Mouse (Mus musculus): ENCODE measurements around the gene Chpf2. TPM values are rescaled to one million over a fixed set of nuclear protein-coding genes. Genes with fewer than 3 reads are reported as not detected.

The Chpf2 gene
- polyA plus RNA-seq, 1 experiment from 2014 or later = 20.1 TPM

- Histone ChIP-seq H3K27me3 (peaks cover 24% of the 10 kb centered on the region), H3K27ac (no peak overlapping the region), H3K9ac (replicated peaks) (no peak overlapping the region), H3K4me2 (no peak overlapping the region), H3K4me3 (replicated peaks) (no peak overlapping the region), H3K9me3 (no peaks in the 10 kb centered on the region), H3K36me3 (peaks cover 83% of the 10 kb centered on the region), H3K4me1 (replicated peaks) (peaks cover 33% of the 10 kb centered on the region)
- no peak for ATAC-seq (ENCODE audit: insufficient number of reproducible peaks, insufficient read depth, low FRiP score, low TSS enrichment, low read depth)
- 67% methylated on average over 21 of the region's 21 CpGs for WGBS
These were observed 6.1 kb downstream of the Chpf2 start for GRCm38 (mm10) chr5:24592471-24593160.

DNA sequence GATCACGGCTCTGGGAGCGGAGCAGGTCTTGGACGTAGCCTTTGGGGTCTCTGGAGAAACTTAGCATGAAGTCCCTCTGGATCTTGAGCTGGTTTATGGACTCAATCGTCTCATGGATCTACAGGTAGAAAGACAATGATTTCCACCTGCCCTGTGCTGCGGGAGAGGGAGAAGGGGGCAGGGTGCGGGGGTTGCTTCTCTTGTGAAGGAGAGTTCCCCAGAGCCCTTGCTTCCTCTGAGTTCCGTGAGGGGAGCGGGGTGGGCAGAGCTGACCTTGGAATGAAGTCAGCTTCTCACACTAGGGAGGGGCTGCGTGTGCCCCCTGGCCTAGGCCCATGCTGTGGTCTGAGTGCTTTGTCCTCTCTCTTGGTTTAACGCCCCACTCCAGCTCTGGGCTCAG is 6.7 kb downstream of the Chpf2 start:
- WGBS = 83% methylated on average over 10 of the region's 10 CpGs
- peaks cover 32% of the 10 kb centered on the region for H3K4me1 ChIP-seq (replicated peaks)
- H3K36me3 ChIP-seq = peaks cover 81% of the 10 kb centered on the region
- no peak overlapping the region for H3K4me3 ChIP-seq (replicated peaks)
- no peak overlapping the region for H3K9ac ChIP-seq (replicated peaks)
- no peak for ATAC-seq (ENCODE audit: insufficient number of reproducible peaks, insufficient read depth, low FRiP score, low TSS enrichment, low read depth)
- no peaks in the 10 kb centered on the region for H3K9me3 ChIP-seq
- H3K27ac ChIP-seq = no peak overlapping the region
- peaks cover 29% of the 10 kb centered on the region for H3K27me3 ChIP-seq
- no peak overlapping the region for H3K4me2 ChIP-seq

GRCm38 (mm10) chr5:24593928-24594327 is 7.4 kb downstream of the Chpf2 start:
- Histone ChIP-seq H3K4me2 (no peak overlapping the region), H3K9me3 (no peaks in the 10 kb centered on the region), H3K27me3 (peaks cover 36% of the 10 kb centered on the region), H3K4me3 (replicated peaks) (no peak overlapping the region), H3K27ac (no peak overlapping the region), H3K36me3 (peaks cover 74% of the 10 kb centered on the region), H3K9ac (replicated peaks) (no peak overlapping the region), H3K4me1 (replicated peaks) (peaks cover 36% of the 10 kb centered on the region)
- WGBS = 68% methylated on average over 10 of the region's 10 CpGs
- no peak for ATAC-seq (ENCODE audit: insufficient number of reproducible peaks, insufficient read depth, low FRiP score, low TSS enrichment, low read depth)

- peaks cover 40% of the 10 kb centered on the region for H3K27me3 ChIP-seq
These were observed 7.8 kb downstream of the Chpf2 start for GRCm38 (mm10) chr5:24594346-24594745.

DNA sequence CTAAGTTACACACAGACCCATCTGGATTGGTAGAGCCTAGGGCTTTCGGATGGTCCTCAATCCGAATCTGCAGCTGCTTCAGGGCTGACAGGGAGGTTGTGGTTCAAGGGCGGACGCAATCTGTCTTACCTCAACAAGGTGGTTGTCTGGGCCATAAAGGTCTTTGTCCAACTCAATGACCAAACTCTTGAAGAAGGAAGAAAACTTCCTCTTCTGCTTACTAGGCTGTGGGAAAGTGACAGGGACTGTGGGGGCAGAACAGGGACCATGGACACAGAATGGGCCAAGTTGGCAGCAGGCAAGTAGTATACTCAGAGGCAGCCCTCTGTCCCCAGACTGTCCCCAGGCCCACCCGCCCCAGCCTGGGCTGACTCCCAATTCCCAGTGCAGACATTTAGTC is 8.7 kb downstream of the Chpf2 start:
- Histone ChIP-seq H3K4me3 (replicated peaks) (no peak overlapping the region), H3K27me3 (peaks cover 46% of the 10 kb centered on the region), H3K9ac (replicated peaks) (no peak overlapping the region), H3K36me3 (peaks cover 61% of the 10 kb centered on the region), H3K27ac (no peak overlapping the region), H3K4me1 (replicated peaks) (peaks cover 47% of the 10 kb centered on the region), H3K9me3 (no peaks in the 10 kb centered on the region), H3K4me2 (no peak overlapping the region)
- no peak for ATAC-seq (ENCODE audit: insufficient number of reproducible peaks, insufficient read depth, low FRiP score, low TSS enrichment, low read depth)
- 90% methylated on average over 5 of the region's 5 CpGs for WGBS

More at GRCm38 (mm10) chr5:24594346-24594745, 7.8 kb downstream of the Chpf2 start:
- Histone ChIP-seq H3K4me3 (replicated peaks) (no peak overlapping the region), H3K4me2 (no peak overlapping the region), H3K36me3 (peaks cover 70% of the 10 kb centered on the region), H3K9me3 (no peaks in the 10 kb centered on the region), H3K9ac (replicated peaks) (no peak overlapping the region), H3K4me1 (replicated peaks) (peaks cover 40% of the 10 kb centered on the region), H3K27ac (no peak overlapping the region)
- WGBS = 92% methylated on average over 5 of the region's 5 CpGs
- no peak for ATAC-seq (ENCODE audit: insufficient number of reproducible peaks, insufficient read depth, low FRiP score, low TSS enrichment, low read depth)

DNA sequence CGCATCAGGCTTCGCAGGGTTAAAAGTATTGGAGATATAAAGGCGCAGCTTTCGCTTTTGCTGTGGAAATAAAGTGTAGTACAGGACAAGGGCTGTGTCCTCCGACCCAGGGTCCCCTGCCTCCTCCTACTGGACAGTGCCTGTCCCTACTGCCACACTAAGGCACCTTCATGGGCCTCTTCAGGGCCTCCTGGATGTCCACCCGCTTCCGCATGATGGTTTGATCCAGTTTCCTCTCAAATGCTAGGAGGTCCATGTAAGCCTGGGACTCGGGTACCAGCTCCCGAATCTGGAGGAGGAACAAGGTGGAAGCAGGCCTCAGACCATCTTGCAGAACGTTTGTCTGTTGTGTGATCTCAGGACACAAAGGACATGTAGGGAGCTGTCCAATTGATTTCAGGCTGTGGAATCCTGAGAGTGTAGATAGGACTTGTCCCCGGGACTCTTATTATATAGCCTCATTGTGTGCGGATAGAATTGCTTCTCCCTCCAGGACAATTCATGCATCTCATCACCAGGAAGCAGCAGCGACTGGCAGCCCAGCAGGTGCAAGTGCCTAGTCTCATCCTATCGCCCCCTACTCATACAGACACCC is 9.3 kb downstream of the Chpf2 start:
- ATAC-seq (ENCODE audit: insufficient number of reproducible peaks, insufficient read depth, low FRiP score, low TSS enrichment, low read depth) = no peak
- WGBS = 71% methylated on average over 14 of the region's 14 CpGs
- no peaks in the 10 kb centered on the region for H3K9me3 ChIP-seq
- H3K27ac ChIP-seq = no peak overlapping the region
- no peak overlapping the region for H3K4me3 ChIP-seq (replicated peaks)
- H3K36me3 ChIP-seq = peaks cover 55% of the 10 kb centered on the region
- H3K4me1 ChIP-seq (replicated peaks) = peaks cover 52% of the 10 kb centered on the region
- 0 out of 2 replicates have a peak overlapping the region, but pooled peaks have one; percentile 12 for H3K9ac ChIP-seq (replicated peaks)
- peaks cover 43% of the 10 kb centered on the region for H3K27me3 ChIP-seq
- no peak overlapping the region for H3K4me2 ChIP-seq

- Histone ChIP-seq H3K4me2 (no peak overlapping the region), H3K9me3 (no peaks in the 10 kb centered on the region), H3K4me1 (replicated peaks) (peaks cover 51% of the 10 kb centered on the region), H3K36me3 (peaks cover 48% of the 10 kb centered on the region), H3K4me3 (replicated peaks) (no peak overlapping the region), H3K27ac (no peak overlapping the region), H3K9ac (replicated peaks) (0 out of 2 replicates have a peak overlapping the region, but pooled peaks have one; percentile 12), H3K27me3 (peaks cover 36% of the 10 kb centered on the region)
- WGBS = 19% methylated on average over 11 of the region's 11 CpGs
- ATAC-seq (ENCODE audit: insufficient number of reproducible peaks, insufficient read depth, low FRiP score, low TSS enrichment, low read depth) = no peak
These were observed 10.1 kb downstream of the Chpf2 start for GRCm38 (mm10) chr5:24596519-24597171.

GRCm38 (mm10) chr5:24597221-24597728 is 10.7 kb downstream of the Chpf2 start:
- WGBS = 64% methylated on average over 2 of the region's 2 CpGs
- ATAC-seq (ENCODE audit: insufficient number of reproducible peaks, insufficient read depth, low FRiP score, low TSS enrichment, low read depth) = no peak
- no peak overlapping the region for H3K9ac ChIP-seq (replicated peaks)
- H3K4me3 ChIP-seq (replicated peaks) = no peak overlapping the region
- H3K27me3 ChIP-seq = peaks cover 30% of the 10 kb centered on the region
- H3K9me3 ChIP-seq = no peaks in the 10 kb centered on the region
- H3K4me1 ChIP-seq (replicated peaks) = peaks cover 51% of the 10 kb centered on the region
- H3K4me2 ChIP-seq = no peak overlapping the region
- peaks cover 42% of the 10 kb centered on the region for H3K36me3 ChIP-seq
- no peak overlapping the region for H3K27ac ChIP-seq

DNA sequence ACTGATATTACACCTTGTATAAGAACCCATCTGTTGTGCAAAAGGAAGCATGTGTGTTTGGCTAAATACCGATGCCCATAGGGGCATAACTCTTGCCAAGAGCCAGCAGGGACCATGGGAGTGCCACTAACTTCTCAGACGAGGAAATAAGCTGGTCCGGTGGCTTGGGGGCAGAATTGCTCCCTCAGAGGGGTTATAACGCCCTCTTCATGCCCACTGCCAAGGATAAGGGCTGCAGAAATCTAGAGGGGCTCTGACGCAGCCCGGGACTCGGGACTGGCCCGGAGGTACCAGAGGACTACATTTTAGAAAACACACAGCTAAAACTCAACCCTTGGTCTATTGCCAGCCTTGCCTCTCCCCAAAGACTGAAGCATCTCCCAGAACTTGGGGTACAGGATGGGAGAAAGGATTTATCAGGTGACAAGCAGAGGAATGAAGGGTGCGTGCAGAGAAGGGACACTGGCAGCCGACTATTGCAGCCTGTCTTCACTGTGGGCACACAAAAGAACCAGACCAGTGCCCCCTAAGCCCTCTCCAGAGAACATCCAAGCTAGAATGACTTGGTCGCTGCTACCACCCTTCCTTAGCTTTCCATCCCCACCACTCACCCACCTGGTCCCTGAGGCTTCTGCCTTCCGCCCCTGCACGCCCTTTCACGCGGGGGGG is 11.5 kb downstream of the Chpf2 start:
- Histone ChIP-seq H3K36me3 (peaks cover 34% of the 10 kb centered on the region), H3K4me3 (replicated peaks) (peak overlapping the region; percentile 54), H3K27ac (0 out of 2 replicates have a peak overlapping the region, but pooled peaks have one; percentile 35), H3K4me2 (peak overlapping the region; percentile 98), H3K4me1 (replicated peaks) (peaks cover 59% of the 10 kb centered on the region), H3K9me3 (no peaks in the 10 kb centered on the region), H3K27me3 (peaks cover 24% of the 10 kb centered on the region), H3K9ac (replicated peaks) (peak overlapping the region; percentile 69)
- no peak for ATAC-seq (ENCODE audit: insufficient number of reproducible peaks, insufficient read depth, low FRiP score, low TSS enrichment, low read depth)
- 29% methylated on average over 15 of the region's 15 CpGs for WGBS

- Histone ChIP-seq H3K9ac (replicated peaks) (peak overlapping the region; percentile 69), H3K4me1 (replicated peaks) (peaks cover 65% of the 10 kb centered on the region), H3K27me3 (peaks cover 23% of the 10 kb centered on the region), H3K4me3 (replicated peaks) (peak overlapping the region; percentile 54), H3K36me3 (peaks cover 28% of the 10 kb centered on the region), H3K9me3 (no peaks in the 10 kb centered on the region), H3K4me2 (peak overlapping the region; percentile 98), H3K27ac (peak overlapping the region; percentile 35; the same call in 1 of the 2 replicates)
- no peak for ATAC-seq (ENCODE audit: insufficient number of reproducible peaks, insufficient read depth, low FRiP score, low TSS enrichment, low read depth)
- WGBS = 1% methylated on average over 41 of the region's 41 CpGs
These were observed 12.0 kb downstream of the Chpf2 start for GRCm38 (mm10) chr5:24598570-24599006.

- Histone ChIP-seq H3K27me3 (peaks cover 23% of the 10 kb centered on the region), H3K9me3 (no peaks in the 10 kb centered on the region), H3K9ac (replicated peaks) (0 out of 2 replicates have a peak overlapping the region, but pooled peaks have one; percentile 69), H3K4me2 (peak overlapping the region; percentile 98), H3K4me1 (replicated peaks) (peaks cover 70% of the 10 kb centered on the region), H3K27ac (no peak overlapping the region), H3K4me3 (replicated peaks) (peak overlapping the region; percentile 54), H3K36me3 (peaks cover 23% of the 10 kb centered on the region)
- no peak for ATAC-seq (ENCODE audit: insufficient number of reproducible peaks, insufficient read depth, low FRiP score, low TSS enrichment, low read depth)
- WGBS = 12% methylated on average over 8 of the region's 8 CpGs
These were observed 12.6 kb downstream of the Chpf2 start for GRCm38 (mm10) chr5:24599137-24599536.

Measured in limb, embryonic 12.5 days (tissue).